Mouse (Mus musculus): Measurements from ENCODE around the gene Stap1.
A peak's percentile ranks its signal among the peaks of the same experiment; 100 is the strongest.

Gene Stap1

DNA sequence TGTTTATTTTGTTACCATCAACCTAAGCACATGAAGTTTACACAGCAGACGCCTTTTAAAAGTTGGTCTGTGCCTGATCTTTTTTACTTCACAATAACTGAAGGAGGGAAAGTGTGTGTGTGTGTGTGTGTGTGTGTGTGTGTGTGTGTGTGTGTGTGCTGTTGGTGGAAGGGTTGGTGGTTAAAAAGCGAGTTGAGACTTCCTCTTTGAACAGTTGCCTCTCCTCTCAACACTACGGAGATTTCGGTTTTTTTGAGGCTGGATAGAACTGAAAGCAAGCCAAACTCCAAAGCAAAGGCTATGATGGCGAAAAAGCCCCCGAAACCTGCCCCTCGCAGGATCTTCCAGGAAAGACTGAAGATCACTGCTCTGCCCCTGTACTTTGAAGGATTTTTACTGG lies at the start of gene Stap1:
Gene Stap1, plus strand, starts transcription at position 209 of the 400 bp plus-strand sequence.
- peak; percentile 37 to 67 for DNase-seq (ENCODE audit: low spot score in 2 of 2)

DNA sequence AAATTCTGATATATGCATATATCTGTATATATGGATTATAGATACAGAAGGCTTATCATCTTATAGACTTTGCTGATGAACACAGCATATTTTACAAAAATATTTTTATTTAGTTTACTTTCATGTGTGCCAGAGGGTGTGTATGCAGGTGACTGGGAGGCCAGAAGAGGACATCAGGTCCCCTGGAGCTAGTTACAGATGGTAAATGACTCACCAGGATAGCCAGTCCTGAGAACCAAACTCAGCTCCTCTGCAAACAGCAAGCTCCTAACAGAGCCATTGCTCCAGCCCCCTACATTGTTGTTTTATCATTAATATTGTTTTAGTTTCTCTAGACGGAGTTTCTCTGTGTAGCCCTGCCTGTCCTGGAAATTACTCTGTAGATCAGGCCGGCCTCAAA lies 41.7 kb upstream of the Stap1 start:
- no peak for DNase-seq (ENCODE audit: low spot score in 2 of 2)

DNA sequence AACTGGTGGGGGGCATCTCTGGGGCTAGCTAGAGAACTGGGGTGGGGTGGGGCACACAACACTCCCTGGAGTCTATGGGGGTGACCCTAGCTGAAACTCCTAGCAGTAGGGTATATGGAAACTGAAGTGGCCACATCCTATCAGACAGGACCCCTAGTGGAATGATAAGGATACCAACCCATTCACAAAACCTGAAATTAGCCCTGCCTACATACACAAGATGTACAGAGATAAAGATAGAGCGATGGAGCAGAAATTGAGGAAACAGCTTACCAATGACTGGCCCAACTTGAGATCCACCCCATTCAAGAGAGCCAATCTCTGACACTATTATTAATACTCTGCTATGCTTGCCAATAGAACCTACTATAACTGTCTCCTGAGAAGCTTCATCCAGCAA lies 8.0 kb upstream of the Stap1 start:
- no peak for DNase-seq (ENCODE audit: low spot score in 2 of 2)

DNA sequence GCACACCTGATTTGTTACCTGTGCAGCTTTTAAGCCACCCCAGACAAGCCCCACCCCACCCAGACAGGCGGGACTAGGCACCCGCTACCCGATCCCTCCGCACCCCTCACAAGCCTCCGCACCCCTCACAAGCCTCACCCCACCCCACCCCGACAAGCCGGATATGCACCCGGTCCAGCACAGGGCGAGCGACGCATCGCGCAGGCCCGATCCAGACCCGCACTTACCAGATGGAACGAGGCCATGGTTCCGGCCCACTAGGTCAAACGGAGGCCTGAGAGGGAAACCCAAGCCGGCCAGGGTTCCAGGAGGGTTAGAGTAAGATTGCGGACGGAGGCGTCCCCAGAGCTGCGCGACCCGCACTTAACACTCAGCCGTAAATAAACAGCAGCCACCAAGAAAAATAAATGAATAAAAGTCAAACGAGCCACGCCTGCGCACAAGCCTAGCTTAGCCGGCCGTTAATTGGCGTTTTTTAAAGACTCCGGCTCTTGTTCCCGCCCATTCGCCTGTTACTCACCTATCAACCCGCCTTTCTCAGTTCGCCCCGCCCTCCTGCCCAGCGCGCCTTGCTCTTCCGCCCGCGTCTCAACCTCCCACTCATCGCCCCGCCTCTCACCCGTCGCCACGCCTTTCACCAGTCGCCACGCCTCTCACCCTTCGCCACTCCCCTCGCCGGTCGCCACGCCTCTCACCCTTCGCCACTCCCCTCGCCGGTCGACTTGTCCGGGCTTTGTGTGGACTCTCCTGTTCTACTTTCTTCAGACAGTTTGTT lies 6.3 kb upstream of the Stap1 start, which contains the start of gene Cenpc1:
Gene Cenpc1, minus strand, starts transcription at position 483 of the 775 bp plus-strand sequence.
- DNase-seq (ENCODE audit: low spot score in 2 of 2): peak; percentile 98 to 99

DNA sequence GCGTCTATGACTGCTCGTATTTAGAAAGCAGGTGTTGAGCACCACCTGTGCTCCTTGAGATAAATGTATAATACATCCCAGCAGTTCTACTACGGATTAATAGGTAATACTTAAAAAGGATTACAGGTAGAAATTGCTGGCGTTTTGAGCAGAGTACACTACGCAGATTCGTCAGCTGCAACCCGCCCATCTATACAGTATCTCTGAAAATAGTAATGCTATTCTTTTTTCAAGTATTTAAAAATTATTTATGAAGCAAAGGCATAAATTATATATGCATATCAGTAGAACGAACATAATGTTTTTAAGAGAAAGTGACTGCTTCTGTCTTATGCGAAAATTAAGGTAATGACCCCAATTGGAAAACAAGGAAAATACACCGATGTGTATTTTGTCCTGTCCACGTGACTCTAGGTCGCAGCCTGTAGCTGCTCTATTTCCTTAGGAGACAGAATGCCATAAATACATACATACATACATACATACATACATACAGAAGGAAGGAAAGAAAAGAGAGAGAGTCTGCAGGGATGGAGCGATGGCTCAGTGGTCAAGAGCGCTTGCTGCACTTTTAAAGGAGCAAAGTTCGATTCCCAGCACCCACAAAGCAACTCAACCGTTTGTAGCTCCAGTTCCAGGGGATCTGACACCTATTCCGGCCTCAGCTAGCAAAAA lies 5.5 kb upstream of the Stap1 start:
- DNase-seq (ENCODE audit: low spot score in 2 of 2): no peak

DNA sequence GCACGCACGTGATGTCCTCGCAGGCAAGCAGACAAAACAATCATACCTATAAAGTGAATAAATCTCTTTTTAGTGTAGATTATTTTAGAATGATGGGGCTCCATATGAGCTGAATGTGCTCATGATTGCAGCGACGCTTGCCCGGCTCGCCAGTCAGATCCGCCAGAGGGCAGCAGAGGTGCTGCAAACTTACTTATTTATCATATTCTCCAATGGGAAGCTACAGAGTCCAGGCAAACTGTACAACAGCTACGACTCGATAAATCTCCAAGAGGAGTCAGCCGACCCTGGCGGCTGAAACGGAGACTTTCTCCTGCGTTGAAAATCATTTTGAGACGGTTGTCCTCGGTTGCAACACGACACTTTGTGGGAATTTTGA lies 5.0 kb upstream of the Stap1 start:
- peak; percentile 87 to 95 for DNase-seq (ENCODE audit: low spot score in 2 of 2)

DNA sequence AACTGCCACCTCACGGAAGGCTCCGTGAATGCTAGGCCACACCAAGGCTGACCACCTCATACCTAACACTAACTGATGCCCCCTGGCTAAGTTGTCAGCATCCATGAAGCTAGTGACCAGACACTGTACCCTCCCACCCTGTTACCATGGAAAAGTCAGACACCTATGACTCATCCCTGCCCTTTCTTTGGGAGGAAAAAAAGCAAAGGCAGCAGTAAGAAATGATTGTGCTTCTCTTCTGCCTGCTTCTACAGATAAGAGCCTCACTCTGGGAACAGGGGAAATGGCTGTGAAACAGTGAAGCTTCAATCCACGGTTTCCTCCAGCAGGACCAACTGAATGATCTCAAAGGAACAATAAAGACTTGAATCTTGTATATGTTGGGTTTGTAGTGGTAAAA lies 3.1 kb upstream of the Stap1 start:
- DNase-seq (ENCODE audit: low spot score in 2 of 2): no peak

DNA sequence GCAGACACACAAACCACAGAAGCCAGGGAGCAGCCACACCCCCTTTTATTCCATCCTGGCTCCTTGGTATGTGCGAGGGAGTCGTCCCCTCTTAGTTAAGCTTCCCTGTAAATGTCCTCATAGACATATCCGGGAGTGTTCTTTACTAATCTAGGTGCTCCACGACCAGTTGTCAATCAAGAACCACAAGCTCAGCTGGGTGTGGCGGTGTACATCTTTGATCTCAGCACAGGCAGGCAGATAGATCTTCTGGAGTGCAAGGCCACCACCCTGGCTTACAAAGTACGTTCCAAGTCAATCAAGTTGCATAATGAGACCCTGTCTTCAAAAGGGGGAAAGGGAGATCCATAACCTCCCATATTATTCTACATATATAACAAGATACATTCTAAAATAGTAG lies 2.4 kb upstream of the Stap1 start:
- DNase-seq (ENCODE audit: low spot score in 2 of 2): no peak

DNA sequence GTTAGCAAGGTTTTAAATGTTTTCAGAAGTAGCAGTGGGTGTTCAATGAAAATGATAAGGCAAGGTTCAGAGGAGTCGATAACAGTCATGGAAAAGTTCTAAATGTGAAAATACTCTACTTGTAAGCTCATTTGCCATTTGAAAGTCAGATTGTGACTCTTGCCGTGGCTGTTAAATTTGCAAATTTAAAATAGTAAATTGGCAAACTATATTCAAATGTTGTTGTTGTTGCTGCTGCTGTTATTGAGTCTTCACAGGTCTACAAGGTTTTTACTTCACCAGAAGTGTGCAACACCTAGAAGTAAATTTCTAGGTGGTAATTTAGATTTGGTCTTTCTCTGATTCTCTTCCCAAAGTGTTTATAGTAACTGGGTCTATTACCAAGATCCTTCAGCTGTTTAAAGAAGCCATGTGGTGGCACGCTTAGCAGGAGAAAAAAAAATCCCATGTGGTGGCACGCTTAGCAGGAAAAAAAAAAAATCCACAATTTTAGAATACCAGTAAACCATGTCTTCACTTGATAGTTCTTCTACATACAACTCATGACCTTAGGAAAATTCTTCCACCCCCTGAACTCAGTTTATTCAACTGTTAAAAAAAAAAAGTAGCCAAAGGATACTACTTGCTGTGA lies 1.3 kb downstream of the Stap1 start:
- DNase-seq (ENCODE audit: low spot score in 2 of 2): no peak

DNA sequence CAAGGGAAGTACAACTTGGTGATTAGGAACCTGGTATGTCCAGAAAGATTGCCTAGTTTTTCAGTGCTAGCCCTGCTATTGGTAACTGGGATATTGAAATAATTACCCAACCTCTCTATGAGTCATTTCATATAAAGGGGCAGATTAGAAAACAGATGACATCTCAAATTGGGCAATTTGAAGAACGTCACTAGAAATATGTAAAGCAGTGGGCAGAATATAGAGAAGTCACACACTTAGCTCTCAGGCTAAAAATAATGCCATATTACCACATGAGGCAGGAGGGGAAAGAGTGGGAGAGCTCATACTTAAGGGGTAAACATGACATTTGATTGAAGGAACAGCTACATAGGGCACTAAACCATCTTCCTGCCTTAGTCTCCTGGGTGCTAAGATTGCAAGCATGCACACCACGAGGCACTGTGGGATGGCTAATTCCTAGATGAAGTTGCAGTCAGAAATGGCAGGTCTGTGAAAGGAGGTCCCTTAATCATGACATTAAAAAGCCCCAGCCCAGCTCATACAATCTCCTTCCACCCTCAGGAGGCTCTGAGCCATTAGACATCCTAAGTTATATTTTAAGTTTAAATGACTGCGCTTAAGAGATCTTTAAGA lies 7.3 kb downstream of the Stap1 start:
- no peak for DNase-seq (ENCODE audit: low spot score in 2 of 2)

DNA sequence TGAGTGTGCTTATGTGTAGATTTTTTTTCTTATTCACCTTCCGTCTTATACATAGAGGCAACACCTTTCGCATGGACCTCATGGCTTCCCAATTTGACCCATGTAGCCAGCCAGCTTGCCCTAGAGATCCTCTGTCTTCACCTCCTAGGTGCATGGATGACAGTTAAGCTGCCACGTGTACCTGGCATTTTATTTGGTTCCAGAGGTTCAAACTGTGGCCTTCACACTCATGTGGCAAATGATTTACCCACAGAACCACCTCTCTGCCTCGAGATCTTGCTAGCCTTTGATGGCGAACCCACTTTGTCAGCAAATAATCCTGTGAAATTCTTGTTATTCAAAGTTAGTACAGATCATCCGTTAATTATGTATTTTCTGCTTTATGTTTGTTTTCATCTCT lies 12.4 kb downstream of the Stap1 start:
- DNase-seq (ENCODE audit: low spot score in 2 of 2): no peak

DNA sequence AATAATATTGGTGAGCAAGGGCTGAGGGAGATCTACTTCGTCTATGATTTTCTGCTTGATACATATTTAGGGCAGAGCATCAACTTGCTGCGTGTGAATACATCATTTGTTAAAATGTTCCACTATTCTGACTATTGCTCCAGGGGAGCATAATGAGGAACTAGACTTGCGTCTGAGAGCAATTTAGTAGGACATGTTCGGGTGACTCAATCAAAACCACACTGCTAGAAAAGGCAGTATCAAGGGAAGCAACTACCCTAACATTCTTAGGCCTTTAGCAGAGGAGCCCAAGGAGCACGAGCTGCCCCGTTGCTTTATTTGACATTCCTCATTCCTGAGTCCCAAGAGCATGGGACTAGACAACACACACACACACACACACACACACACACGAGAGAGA lies 13.4 kb downstream of the Stap1 start:
- DNase-seq (ENCODE audit: low spot score in 2 of 2): no peak

DNA sequence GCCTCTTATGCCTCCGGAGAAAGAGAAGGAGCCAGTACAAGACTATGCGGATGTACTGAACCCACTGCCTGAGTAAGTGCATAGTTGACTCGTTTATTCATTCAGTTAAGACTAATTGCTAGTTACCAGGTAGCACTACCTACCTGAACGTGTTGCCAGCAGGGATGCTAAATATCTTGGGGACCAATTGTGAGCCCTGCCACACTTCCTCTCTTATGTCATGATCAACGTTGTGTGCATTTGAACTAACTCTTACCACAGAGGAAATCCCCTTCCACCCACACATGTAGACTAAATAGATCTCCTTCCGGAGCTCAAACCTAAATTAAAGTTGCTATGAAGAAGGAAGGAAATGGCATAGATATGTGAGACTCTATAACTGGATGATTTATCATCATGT lies 15.2 kb downstream of the Stap1 start:
- DNase-seq (ENCODE audit: low spot score in 2 of 2): no peak

DNA sequence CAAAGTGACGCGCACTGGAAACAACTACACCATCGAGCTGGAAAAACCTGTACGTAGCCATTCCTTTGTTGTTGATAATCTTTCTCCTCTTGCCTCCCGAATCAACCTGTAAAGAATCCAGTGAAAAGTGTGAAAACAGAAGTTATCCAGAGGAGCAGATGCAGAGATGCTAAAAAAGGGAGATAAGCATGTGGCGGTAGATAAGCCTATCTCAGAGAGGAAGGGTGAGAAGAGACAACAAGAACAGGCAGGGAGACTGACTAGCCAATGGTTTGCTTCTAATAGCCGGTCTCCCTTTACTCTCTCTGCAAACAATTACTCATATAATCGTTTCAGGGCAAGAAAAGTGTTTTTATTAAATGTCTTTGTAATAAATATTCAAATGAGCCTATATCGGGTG lies 23.2 kb downstream of the Stap1 start:
- DNase-seq (ENCODE audit: low spot score in 2 of 2): no peak

DNA sequence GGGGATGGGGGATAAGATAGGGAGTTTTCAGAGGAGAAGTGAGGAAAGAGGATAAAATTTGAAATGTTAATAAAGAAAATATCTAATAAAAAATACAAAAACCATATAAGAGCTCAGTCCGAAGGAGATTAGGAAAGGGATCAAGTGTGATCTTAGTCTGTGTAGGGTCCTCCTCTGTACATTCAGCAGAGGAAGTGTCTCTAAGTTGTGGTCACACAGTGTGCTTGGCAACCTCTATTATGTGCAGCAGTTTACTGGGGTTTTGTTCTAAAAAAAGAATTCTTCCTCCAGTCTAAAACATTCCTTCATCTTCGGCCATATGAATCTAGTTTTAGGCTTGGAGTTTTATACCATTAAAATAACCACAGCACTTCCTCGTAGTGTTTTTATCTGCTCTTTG lies 27.4 kb downstream of the Stap1 start:
- DNase-seq (ENCODE audit: low spot score in 2 of 2): no peak

DNA sequence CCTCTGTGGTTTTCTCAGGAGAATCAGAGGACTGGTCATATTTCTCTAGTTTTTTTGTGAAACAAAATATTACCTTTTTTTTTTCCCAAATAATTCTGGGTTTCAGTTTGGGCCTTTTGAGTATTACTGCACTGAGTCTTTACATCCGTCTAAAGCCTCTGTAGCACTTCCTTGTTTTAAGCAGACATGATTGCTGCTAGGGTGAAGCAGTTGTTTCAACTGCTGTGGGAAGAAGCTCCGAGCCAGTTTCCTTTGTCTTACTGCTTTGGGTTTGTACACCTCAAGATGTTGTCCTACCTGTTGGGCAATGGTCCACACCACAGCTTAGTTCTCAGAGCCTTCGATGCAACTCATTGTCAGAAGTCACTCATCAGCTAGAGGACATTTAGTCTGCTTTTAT lies 29.1 kb downstream of the Stap1 start:
- DNase-seq (ENCODE audit: low spot score in 2 of 2): no peak

DNA sequence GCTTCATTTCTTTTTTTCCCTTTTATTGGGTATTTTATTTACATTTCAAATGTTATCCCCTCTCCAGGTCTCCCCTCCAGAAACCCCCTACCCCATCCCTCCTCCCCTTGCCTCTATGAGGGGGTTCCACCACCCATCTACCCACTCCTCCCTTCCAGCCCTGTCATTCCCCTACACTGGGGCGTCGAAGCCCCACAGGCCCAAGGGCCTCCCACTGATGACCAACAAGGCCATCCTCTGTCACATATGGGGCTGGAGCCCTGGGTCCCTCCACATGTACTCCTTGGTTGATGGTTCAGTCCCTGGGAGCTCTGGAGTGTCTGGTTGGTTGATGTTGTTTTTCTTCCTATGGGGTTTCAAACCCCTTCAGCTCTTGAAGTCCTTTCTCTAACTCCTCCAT lies 30.6 kb downstream of the Stap1 start:
- DNase-seq (ENCODE audit: low spot score in 2 of 2): no peak

DNA sequence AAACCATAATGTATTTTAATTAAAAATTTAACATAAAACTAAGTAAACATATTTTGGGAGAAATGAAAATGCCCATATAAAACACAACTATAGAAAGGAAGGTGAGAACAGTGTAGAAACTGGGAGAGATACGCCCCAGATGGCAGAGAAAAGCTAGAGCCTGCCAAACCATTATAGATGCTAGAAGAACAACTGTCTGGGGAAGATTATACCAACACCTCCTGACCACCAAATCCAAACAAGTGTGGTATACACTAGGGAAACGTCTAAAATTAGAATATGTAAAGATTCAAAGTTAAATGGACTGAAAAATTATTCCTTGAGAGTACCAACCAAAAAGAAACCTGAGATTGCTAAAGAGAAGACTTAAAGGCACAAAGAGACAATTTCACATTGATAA lies 35.1 kb downstream of the Stap1 start:
- DNase-seq (ENCODE audit: low spot score in 2 of 2): no peak

DNA sequence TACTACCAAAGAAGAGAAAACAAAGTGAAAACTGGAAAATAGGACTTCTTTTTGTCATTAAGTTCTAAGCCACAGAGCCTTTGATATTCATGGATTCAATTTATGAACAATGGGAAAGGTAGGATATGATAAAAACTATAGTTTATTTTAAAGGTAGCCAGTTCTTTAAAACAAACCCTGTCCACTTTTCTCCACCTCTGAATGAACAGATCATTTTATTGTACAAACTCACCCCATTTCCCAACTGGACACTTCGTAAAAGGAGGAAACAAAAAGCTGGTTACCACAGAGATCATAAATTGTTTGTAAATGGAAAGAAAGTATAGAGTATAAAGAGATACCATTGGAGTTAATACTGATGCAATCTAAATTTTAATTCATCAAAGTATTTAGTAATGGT lies 39.5 kb downstream of the Stap1 start:
- no peak for DNase-seq (ENCODE audit: low spot score in 2 of 2)

DNA sequence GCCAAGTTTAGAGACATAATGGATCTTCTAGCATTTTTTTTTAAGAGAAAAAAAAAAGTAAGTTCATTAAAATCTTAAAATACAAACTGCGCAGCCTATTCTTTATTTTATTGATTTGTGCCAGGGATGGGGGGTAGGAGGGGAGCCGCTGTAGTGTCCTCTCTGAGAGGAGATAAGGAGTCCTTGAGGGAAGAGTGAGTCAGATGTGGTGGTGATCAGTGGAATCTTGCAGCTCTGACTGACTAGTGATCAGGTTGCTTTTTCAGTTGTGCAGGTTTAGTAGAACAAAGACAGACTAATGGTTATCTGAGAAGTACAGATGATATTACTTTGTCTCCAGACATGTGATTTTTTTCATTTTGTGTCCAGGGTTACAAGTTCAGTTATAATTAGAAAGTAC lies 41.5 kb downstream of the Stap1 start:
- DNase-seq (ENCODE audit: low spot score in 2 of 2): no peak

DNA sequence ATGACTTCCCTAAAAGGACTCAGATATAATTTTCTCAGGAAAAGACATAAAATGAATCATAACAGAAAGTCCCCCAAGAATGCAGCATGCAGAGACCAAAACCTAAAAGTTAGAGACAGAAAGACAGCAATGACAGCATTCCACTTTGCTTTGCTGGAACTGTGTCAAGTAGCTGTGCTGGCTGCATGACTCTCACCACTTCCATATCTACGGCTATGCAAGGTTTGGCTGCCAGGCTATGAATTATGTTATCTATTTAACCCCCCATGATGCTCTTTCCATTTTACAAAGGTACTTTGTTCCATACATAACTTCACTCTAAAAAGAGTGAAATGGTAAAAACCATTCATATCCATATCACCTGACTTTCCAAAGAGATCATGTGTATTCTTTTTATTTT lies 42.5 kb downstream of the Stap1 start:
- DNase-seq (ENCODE audit: low spot score in 2 of 2): no peak

DNA sequence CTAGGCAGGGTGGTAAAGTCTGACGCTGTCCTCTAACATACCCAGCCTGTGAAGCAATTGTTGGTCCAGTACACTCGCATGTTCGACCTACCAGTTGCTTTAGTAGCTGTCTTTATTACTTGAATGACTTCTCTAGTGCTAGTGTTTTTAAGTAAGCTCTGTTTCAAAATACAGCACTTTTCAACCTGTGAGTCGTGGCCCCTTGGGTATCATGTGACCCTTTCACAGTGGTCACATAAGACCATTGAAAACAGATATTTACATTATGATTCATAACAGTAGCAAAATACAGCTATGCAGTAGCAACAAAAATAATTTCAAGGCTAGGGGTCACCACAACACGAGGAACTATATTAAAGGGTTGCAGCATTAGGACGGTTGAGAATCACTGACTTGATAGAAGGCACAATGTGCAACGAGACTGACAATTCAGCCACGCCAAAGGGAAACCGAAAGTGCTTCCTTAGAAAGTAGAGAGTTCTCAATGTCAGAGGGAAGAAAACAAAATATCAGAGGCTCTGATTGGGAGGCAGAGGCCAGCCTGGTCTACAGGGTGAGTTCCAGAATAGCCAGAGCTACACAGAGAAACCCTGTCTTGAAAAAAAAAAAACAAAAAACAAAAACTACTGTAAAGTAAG lies 47.0 kb downstream of the Stap1 start:
- DNase-seq (ENCODE audit: low spot score in 2 of 2): no peak
